Mouse (Mus musculus) granulocyte monocyte progenitor cell, adult 5-6 weeks (primary cell): ENCODE data around the gene Olfr298. TPM values are rescaled to one million over a fixed set of nuclear protein-coding genes. Genes with fewer than 3 reads are reported as not detected.

Source experiments
- ATAC-seq: replicated peaks from 2 replicates; pipeline ENCODE4 v1.8.0; 2016; ENCODE audit warnings: mild to moderate bottlenecking, moderate TSS enrichment, inconsistent platforms; ENCODE audit not compliant: poor library complexity, severe bottlenecking
- total RNA-seq, 2 experiments: library from RNA; stranded (forward) in 1 of 2; stranded (reverse) in 1 of 2; fragments of 200-712, 200-1000 nt in 1 of 2; fragments of >200 nt in 1 of 2; fragmentation: Nextera tagmentation in 1 of 2; gene quantifications; 2 replicates each; pipeline ENCODE4 v1.2.3; 2014 to 2017

Gene Olfr298
- total RNA-seq (2014; fragmentation: Nextera tagmentation): not detected in 2 replicates
- not detected in 2 replicates for total RNA-seq (2017)

DNA sequence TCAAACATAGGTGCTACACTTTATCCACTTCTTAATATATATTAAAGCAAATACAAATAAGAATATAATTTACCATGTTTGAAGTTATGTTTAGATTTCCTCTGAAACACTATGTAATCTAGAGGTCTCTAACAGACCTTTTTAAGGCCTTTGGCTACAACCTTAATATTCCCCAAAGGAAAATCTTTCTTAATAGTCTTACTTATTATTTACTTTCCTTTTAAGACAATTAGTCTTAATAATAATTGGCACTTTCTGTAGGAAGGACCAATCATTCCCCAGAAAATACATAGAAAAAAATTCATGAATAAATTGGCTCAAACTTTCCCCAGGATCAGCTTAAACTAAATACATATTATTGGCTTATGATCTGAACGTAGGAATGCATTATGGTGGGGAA, at the start of gene Olfr298:
Gene Olfr298, minus strand, starts transcription at position 101 of the 400 bp plus-strand sequence.
- no peak for ATAC-seq

DNA sequence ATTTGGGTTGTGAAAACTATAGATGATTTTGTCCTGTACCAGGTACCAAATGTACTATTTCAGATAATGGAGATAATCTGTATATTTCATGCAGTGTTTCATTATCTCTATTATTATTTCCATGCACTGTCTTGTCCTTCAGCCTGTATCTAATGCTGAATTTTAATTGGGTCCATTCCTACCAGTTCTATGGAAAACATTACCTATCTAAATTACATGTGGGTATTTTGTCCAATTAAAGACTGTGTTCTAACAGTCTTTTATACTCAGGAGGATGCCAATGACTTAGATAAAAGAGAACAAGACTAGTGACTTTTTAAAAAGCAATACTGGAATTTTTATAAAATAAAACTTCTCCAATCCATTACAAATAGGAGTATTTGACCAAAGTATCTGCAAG, 27.4 kb upstream of the Olfr298 start, which contains the start of gene Olfr297:
Gene Olfr297, plus strand, starts transcription at position 301 of the 400 bp plus-strand sequence.
- ATAC-seq: no peak

DNA sequence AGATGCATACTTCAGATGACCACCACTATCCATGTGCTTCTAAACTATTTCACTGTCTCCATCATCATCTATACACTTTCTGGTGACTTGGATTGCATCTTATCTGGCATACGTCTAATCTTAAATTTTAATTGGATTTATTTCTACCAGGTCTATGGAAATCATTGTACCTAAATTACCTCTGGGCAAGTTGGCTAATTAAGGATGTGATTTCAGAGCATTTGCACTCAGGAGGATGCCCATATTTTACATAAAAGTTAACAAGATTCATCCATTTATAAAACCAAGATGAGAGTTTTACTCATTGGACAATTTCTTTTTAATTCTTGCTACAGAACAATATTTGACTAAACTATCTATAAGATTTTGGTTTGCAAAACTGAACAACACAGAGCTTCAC, 32.7 kb downstream of the Olfr298 start, which contains the start of gene Olfr299:
Gene Olfr299, plus strand, starts transcription at position 301 of the 400 bp plus-strand sequence.
- ATAC-seq: no peak

Other genes starting within 250 kb of the Olfr298 start
- not detected in 2 replicates for gene Vmn2r76, start 246.2 kb downstream of the Olfr298 start, total RNA-seq (2014; fragmentation: Nextera tagmentation)
- not detected in 2 replicates for gene Vmn2r76, start 246.2 kb downstream of the Olfr298 start, total RNA-seq (2017)
- not detected in 2 replicates for gene Olfr310, start 215.3 kb downstream of the Olfr298 start, total RNA-seq (2014; fragmentation: Nextera tagmentation)
- not detected in 2 replicates for gene Olfr310, start 215.3 kb downstream of the Olfr298 start, total RNA-seq (2017)
- not detected in 2 replicates for gene Olfr309, start 178.8 kb downstream of the Olfr298 start, total RNA-seq (2014; fragmentation: Nextera tagmentation)
- gene Olfr309, start 178.8 kb downstream of the Olfr298 start, total RNA-seq (2017): not detected in 2 replicates
- gene Olfr308, start 166.9 kb downstream of the Olfr298 start, total RNA-seq (2014; fragmentation: Nextera tagmentation): not detected in 2 replicates
- gene Olfr308, start 166.9 kb downstream of the Olfr298 start, total RNA-seq (2017): not detected in 2 replicates
- gene Olfr307, start 154.9 kb downstream of the Olfr298 start, total RNA-seq (2014; fragmentation: Nextera tagmentation): not detected in 2 replicates
- not detected in 2 replicates for gene Olfr307, start 154.9 kb downstream of the Olfr298 start, total RNA-seq (2017)
- gene Olfr305, start 125.6 kb downstream of the Olfr298 start, total RNA-seq (2014; fragmentation: Nextera tagmentation): not detected in 2 replicates
- gene Olfr305, start 125.6 kb downstream of the Olfr298 start, total RNA-seq (2017): not detected in 2 replicates
- gene Olfr304, start 105.8 kb downstream of the Olfr298 start, total RNA-seq (2014; fragmentation: Nextera tagmentation): not detected in 2 replicates
- not detected in 2 replicates for gene Olfr304, start 105.8 kb downstream of the Olfr298 start, total RNA-seq (2017)
- gene Olfr303, start 94.7 kb downstream of the Olfr298 start, total RNA-seq (2014; fragmentation: Nextera tagmentation): not detected in 2 replicates
- not detected in 2 replicates for gene Olfr303, start 94.7 kb downstream of the Olfr298 start, total RNA-seq (2017)
- not detected in 2 replicates for gene Olfr301, start 88.6 kb downstream of the Olfr298 start, total RNA-seq (2014; fragmentation: Nextera tagmentation)
- not detected in 2 replicates for gene Olfr301, start 88.6 kb downstream of the Olfr298 start, total RNA-seq (2017)
- not detected in 2 replicates for gene Olfr299, start 32.6 kb downstream of the Olfr298 start, total RNA-seq (2014; fragmentation: Nextera tagmentation)
- not detected in 2 replicates for gene Olfr299, start 32.6 kb downstream of the Olfr298 start, total RNA-seq (2017)
- gene Olfr297, start 27.5 kb upstream of the Olfr298 start, total RNA-seq (2014; fragmentation: Nextera tagmentation): not detected in 2 replicates
- not detected in 2 replicates for gene Olfr297, start 27.5 kb upstream of the Olfr298 start, total RNA-seq (2017)
- gene Olfr295, start 91.4 kb upstream of the Olfr298 start, total RNA-seq (2014; fragmentation: Nextera tagmentation): not detected in 2 replicates
- not detected in 2 replicates for gene Olfr295, start 91.4 kb upstream of the Olfr298 start, total RNA-seq (2017)
- gene Olfr294, start 124.2 kb upstream of the Olfr298 start, total RNA-seq (2014; fragmentation: Nextera tagmentation): not detected in 2 replicates
- gene Olfr294, start 124.2 kb upstream of the Olfr298 start, total RNA-seq (2017): not detected in 2 replicates
- gene Olfr293, start 156.6 kb upstream of the Olfr298 start, total RNA-seq (2014; fragmentation: Nextera tagmentation): not detected in 2 replicates
- not detected in 2 replicates for gene Olfr293, start 156.6 kb upstream of the Olfr298 start, total RNA-seq (2017)
- not detected in 2 replicates for gene Olfr292, start 195.8 kb upstream of the Olfr298 start, total RNA-seq (2014; fragmentation: Nextera tagmentation)
- gene Olfr292, start 195.8 kb upstream of the Olfr298 start, total RNA-seq (2017): not detected in 2 replicates